Mouse (Mus musculus): Measurements from ENCODE around the gene Tmeff1. TPM values are rescaled to one million over a fixed set of nuclear protein-coding genes. Genes with fewer than 3 reads are reported as not detected.

Tmeff1 gene
- polyA plus RNA-seq, 1 experiment from 2014 or later, result 10.2 TPM

DNA sequence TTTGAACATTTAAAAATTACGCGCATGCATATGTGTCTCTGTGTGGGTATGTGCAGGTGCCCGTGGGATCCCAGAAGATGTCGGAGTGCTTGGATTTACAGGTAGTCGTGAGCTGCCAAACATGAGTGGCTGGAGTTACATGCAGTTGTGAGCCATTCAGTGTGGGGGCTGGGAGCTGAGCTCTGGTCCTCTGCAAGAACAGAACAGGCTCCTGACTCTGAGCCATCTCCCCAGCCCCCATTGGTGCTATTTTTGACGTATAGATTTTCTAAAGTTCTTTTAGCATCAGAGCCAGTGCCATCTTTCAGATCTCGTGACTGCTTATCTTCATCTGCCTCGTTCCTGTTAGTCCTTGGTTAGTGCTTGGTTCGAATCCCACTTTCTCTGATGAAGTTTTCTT lies 24.5 kb downstream of the Tmeff1 start:
- 0 out of 2 replicates have a peak, but pooled peaks cover 6% of the 10 kb centered on the region for H3K36me3 ChIP-seq (ENCODE audit: control insufficient read depth, insufficient read depth)
- no peaks in the 10 kb centered on the region for H3K4me1 ChIP-seq (replicated peaks; ENCODE audit: control insufficient read depth, insufficient read depth, low read length)
- WGBS, result 90% methylated on average over 9 of the region's 9 CpGs
- H3K27me3 ChIP-seq (replicated peaks; ENCODE audit: control insufficient read depth, insufficient read depth, low read length), result no peaks in the 10 kb centered on the region
- no peaks in the 10 kb centered on the region for H3K9me3 ChIP-seq (ENCODE audit: control insufficient read depth)
- no peak overlapping the region for H3K4me3 ChIP-seq (ENCODE audit: low read depth, low read length)
- TF ChIP-seq CTCF (IDR thresholded peaks at IDR 0.05; ENCODE audit: low read depth), result no peak
- ATAC-seq, result no peak
- no peak overlapping the region for H3K4me2 ChIP-seq (replicated peaks; ENCODE audit: low read depth)
- H3K9ac ChIP-seq (ENCODE audit: low read depth, low read length), result no peak overlapping the region
- no peak overlapping the region for H3K27ac ChIP-seq (ENCODE audit: low read depth, low read length)

DNA sequence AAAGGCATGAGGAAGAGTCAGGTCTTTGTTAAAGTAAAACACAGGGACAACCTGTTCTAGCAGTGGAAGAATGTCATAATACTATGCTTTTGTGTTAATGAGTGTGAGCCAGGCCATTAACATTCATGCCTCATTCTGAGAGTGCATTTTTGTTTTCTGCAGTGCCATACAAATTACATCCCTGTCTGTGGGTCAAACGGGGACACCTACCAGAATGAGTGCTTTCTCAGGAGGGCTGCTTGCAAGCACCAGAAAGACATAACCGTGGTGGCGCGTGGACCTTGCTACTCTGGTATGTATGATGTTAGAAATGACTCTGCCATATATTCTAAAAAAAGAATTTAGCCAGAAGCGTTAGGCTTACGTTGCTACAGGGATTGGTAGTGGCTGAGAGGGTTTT lies 25.3 kb downstream of the Tmeff1 start:
- no peak overlapping the region for H3K4me3 ChIP-seq (ENCODE audit: low read depth, low read length)
- no peak for ATAC-seq
- 0 out of 2 replicates have a peak, but pooled peaks cover 6% of the 10 kb centered on the region for H3K36me3 ChIP-seq (ENCODE audit: control insufficient read depth, insufficient read depth)
- H3K9ac ChIP-seq (ENCODE audit: low read depth, low read length), result no peak overlapping the region
- H3K27me3 ChIP-seq (replicated peaks; ENCODE audit: control insufficient read depth, insufficient read depth, low read length), result no peaks in the 10 kb centered on the region
- TF ChIP-seq CTCF (IDR thresholded peaks at IDR 0.05; ENCODE audit: low read depth), result no peak
- WGBS, result 89% methylated on average over 6 of the region's 6 CpGs
- no peak overlapping the region for H3K4me2 ChIP-seq (replicated peaks; ENCODE audit: low read depth)
- no peaks in the 10 kb centered on the region for H3K9me3 ChIP-seq (ENCODE audit: control insufficient read depth)
- no peaks in the 10 kb centered on the region for H3K4me1 ChIP-seq (replicated peaks; ENCODE audit: control insufficient read depth, insufficient read depth, low read length)
- H3K27ac ChIP-seq (ENCODE audit: low read depth, low read length), result no peak overlapping the region

DNA sequence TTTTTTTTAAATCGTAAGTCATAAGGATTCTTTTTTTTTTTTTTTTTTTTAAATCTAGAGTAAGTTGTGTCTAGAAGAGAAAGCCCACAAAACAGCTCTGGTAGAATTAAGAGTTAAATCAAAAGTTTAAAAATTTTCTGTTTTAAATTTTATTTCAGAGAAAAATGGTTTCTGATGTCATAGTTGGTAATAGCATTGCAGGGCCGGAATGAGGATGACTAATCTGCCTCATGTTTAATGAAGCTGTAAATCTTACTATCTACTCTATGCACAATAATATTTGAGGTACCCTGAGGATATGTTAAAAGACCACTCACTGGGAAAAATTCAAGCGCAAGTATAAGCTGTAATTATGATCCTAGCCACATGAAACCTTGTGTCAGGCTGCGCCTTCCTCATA lies 30.5 kb downstream of the Tmeff1 start:
- ATAC-seq, result no peak
- Histone ChIP-seq H3K27ac (ENCODE audit: low read depth, low read length) (no peak overlapping the region), H3K4me1 (replicated peaks; ENCODE audit: control insufficient read depth, insufficient read depth, low read length) (no peaks in the 10 kb centered on the region), H3K9ac (ENCODE audit: low read depth, low read length) (no peak overlapping the region), H3K9me3 (ENCODE audit: control insufficient read depth) (no peaks in the 10 kb centered on the region), H3K4me3 (ENCODE audit: low read depth, low read length) (no peak overlapping the region), H3K27me3 (replicated peaks; ENCODE audit: control insufficient read depth, insufficient read depth, low read length) (no peaks in the 10 kb centered on the region), H3K36me3 (ENCODE audit: control insufficient read depth, insufficient read depth) (0 out of 2 replicates have a peak, but pooled peaks cover 6% of the 10 kb centered on the region), H3K4me2 (replicated peaks; ENCODE audit: low read depth) (no peak overlapping the region)
- WGBS, result 95% methylated on average over 4 of the region's 4 CpGs
- TF ChIP-seq CTCF (IDR thresholded peaks at IDR 0.05; ENCODE audit: low read depth), result no peak

DNA sequence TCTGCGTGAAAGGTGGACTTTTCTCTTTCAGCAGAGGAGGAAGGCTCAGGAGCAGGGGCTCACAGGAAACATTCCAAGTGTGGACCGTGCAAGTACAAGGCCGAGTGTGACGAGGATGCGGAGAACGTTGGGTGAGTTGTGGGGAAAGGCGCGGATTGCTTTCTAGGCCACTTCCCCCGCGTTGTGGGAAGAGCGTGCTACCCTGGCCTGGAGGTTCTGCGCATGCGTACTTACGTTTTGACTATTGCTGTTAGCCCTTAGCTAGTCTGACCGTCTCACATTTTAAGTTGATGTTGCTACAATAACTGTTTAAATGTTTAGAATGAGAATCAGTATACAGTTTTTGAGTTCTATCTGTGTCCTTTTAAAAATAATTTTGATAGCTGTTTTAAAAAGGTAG lies 32.2 kb downstream of the Tmeff1 start:
- H3K4me3 ChIP-seq (ENCODE audit: low read depth, low read length), result no peak overlapping the region
- no peak overlapping the region for H3K4me2 ChIP-seq (replicated peaks; ENCODE audit: low read depth)
- no peak overlapping the region for H3K9ac ChIP-seq (ENCODE audit: low read depth, low read length)
- H3K27me3 ChIP-seq (replicated peaks; ENCODE audit: control insufficient read depth, insufficient read depth, low read length), result no peaks in the 10 kb centered on the region
- H3K27ac ChIP-seq (ENCODE audit: low read depth, low read length), result no peak overlapping the region
- H3K9me3 ChIP-seq (ENCODE audit: control insufficient read depth), result no peaks in the 10 kb centered on the region
- ATAC-seq, result no peak
- H3K4me1 ChIP-seq (replicated peaks; ENCODE audit: control insufficient read depth, insufficient read depth, low read length), result no peaks in the 10 kb centered on the region
- no peak for TF ChIP-seq CTCF (IDR thresholded peaks at IDR 0.05; ENCODE audit: low read depth)
- WGBS, result 98% methylated on average over 15 of the region's 15 CpGs
- 0 out of 2 replicates have a peak, but pooled peaks cover 7% of the 10 kb centered on the region for H3K36me3 ChIP-seq (ENCODE audit: control insufficient read depth, insufficient read depth)

DNA sequence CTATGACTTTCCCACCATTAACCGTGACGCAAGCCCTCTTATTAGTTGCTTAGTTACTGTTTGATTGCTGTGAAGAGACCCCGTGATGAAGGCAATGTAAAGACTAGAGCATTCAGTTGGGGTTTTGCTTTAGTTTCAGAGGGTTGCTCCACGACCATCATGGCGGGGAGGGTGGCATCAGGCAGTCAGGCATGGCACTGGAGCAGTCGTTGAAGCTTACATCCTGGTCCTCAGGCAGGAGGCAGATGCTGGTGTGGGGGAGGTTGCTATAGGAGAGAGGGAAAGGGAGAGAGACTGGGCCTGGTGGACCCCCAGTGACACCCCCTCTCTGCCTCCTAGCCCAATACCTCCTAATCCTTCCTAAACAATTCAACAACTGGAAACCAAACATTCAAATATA lies 35.1 kb downstream of the Tmeff1 start:
- H3K36me3 ChIP-seq (ENCODE audit: control insufficient read depth, insufficient read depth), result 0 out of 2 replicates have a peak, but pooled peaks cover 7% of the 10 kb centered on the region
- no peak for ATAC-seq
- H3K27ac ChIP-seq (ENCODE audit: low read depth, low read length), result no peak overlapping the region
- H3K27me3 ChIP-seq (replicated peaks; ENCODE audit: control insufficient read depth, insufficient read depth, low read length), result no peaks in the 10 kb centered on the region
- H3K9ac ChIP-seq (ENCODE audit: low read depth, low read length), result no peak overlapping the region
- TF ChIP-seq CTCF (IDR thresholded peaks at IDR 0.05; ENCODE audit: low read depth), result no peak
- WGBS, result 94% methylated on average over 6 of the region's 6 CpGs
- no peak overlapping the region for H3K4me2 ChIP-seq (replicated peaks; ENCODE audit: low read depth)
- H3K9me3 ChIP-seq (ENCODE audit: control insufficient read depth), result no peaks in the 10 kb centered on the region
- H3K4me1 ChIP-seq (replicated peaks; ENCODE audit: control insufficient read depth, insufficient read depth, low read length), result no peaks in the 10 kb centered on the region
- no peak overlapping the region for H3K4me3 ChIP-seq (ENCODE audit: low read depth, low read length)

DNA sequence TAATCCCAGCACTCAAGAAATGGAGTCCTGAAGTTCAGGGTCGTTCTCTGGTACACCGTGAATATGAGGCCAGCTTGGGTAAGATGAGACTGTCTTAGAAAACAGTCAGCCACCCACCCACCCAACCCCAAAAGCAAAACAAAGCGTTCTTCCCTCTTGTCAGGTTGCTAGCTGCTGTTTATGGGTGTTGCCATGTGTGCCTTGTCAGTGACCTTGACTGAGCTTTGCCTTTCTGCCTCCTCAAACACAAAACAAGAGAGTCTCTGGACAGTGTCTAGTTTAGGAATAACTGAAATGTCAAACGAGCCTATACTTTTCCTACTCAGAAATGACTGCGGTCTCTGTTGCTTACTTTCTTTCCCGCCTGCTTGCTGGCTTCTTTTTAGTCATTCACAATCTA lies 37.3 kb downstream of the Tmeff1 start:
- Histone ChIP-seq H3K9me3 (ENCODE audit: control insufficient read depth) (no peaks in the 10 kb centered on the region), H3K9ac (ENCODE audit: low read depth, low read length) (no peak overlapping the region), H3K36me3 (ENCODE audit: control insufficient read depth, insufficient read depth) (0 out of 2 replicates have a peak, but pooled peaks cover 7% of the 10 kb centered on the region), H3K27ac (ENCODE audit: low read depth, low read length) (no peak overlapping the region), H3K4me1 (replicated peaks; ENCODE audit: control insufficient read depth, insufficient read depth, low read length) (no peaks in the 10 kb centered on the region), H3K4me2 (replicated peaks; ENCODE audit: low read depth) (no peak overlapping the region), H3K4me3 (ENCODE audit: low read depth, low read length) (no peak overlapping the region), H3K27me3 (replicated peaks; ENCODE audit: control insufficient read depth, insufficient read depth, low read length) (no peaks in the 10 kb centered on the region)
- TF ChIP-seq CTCF (IDR thresholded peaks at IDR 0.05; ENCODE audit: low read depth), result no peak
- WGBS, result 67% methylated on average over 6 of the region's 6 CpGs
- ATAC-seq, result no peak

DNA sequence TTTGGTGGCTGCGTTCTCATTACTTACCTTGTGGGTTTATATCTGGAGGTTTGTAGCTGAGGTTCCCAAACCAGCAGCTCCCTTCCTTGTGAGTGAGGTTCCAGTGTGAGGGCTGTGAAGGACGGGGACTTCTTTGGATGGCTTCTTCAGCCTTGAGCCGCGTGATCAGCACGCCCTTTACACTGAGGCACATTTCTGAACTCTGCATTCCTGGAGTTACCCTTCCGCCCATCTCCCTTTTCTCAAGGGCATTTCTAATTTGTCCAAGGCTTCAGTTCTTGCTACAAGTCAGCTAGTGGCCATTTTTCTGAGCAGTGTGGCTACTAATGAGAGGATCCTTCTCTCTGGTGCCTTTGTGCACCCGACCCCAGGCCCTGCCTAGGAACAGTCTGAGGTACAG lies 38.0 kb downstream of the Tmeff1 start:
- Histone ChIP-seq H3K4me1 (replicated peaks; ENCODE audit: control insufficient read depth, insufficient read depth, low read length) (no peaks in the 10 kb centered on the region), H3K4me3 (ENCODE audit: low read depth, low read length) (no peak overlapping the region), H3K27ac (ENCODE audit: low read depth, low read length) (no peak overlapping the region), H3K4me2 (replicated peaks; ENCODE audit: low read depth) (no peak overlapping the region), H3K36me3 (ENCODE audit: control insufficient read depth, insufficient read depth) (0 out of 2 replicates have a peak, but pooled peaks cover 7% of the 10 kb centered on the region), H3K9ac (ENCODE audit: low read depth, low read length) (no peak overlapping the region), H3K9me3 (ENCODE audit: control insufficient read depth) (no peaks in the 10 kb centered on the region), H3K27me3 (replicated peaks; ENCODE audit: control insufficient read depth, insufficient read depth, low read length) (no peaks in the 10 kb centered on the region)
- TF ChIP-seq CTCF (IDR thresholded peaks at IDR 0.05; ENCODE audit: low read depth), result no peak
- 86% methylated on average over 7 of the region's 7 CpGs for WGBS
- no peak for ATAC-seq
